Mouse (Mus musculus): ENCODE results near the gene Rbmx.

- TF ChIP-seq POLR2A (IDR thresholded peaks at IDR 0.05; ENCODE audit: low read depth, low read length) (no peak), CTCF (conservative IDR thresholded peaks at IDR 0.05; ENCODE audit: insufficient read depth, insufficient read length, low read depth, low read length) (no peak)
These were observed 57.5 kb downstream of the Rbmx start for GRCm38 (mm10) chrX:57335313-57335712.

Measured in kidney, adult 2 months (tissue).